Mouse (Mus musculus): ENCODE results near the gene Shank2. TPM values are rescaled to one million over a fixed set of nuclear protein-coding genes. Genes with fewer than 3 reads are reported as not detected.

Gene Shank2
- polyA plus RNA-seq, 1 experiment from 2014 or later = 1.2 TPM

- Histone ChIP-seq H3K27me3 (ENCODE audit: control insufficient read depth, insufficient read depth, low read length) (no peaks in the 10 kb centered on the region), H3K4me1 (ENCODE audit: control insufficient read depth, insufficient read depth, low read length) (no peaks in the 10 kb centered on the region), H3K9me3 (ENCODE audit: control insufficient read depth, low read depth, low read length) (no peaks in the 10 kb centered on the region), H3K9ac (replicated peaks; ENCODE audit: low read depth, low read length) (no peak overlapping the region), H3K27ac (ENCODE audit: low read length) (no peak overlapping the region), H3K4me2 (replicated peaks; ENCODE audit: low read depth, low read length) (no peak overlapping the region), H3K4me3 (ENCODE audit: low read depth, low read length) (no peak overlapping the region), H3K36me3 (ENCODE audit: control insufficient read depth, insufficient read depth, low read length) (no peaks in the 10 kb centered on the region)
- WGBS = 68% methylated on average over 2 of the region's 2 CpGs
- no peak for ATAC-seq (ENCODE audit: insufficient number of reproducible peaks, insufficient read depth, low FRiP score, low read depth)
Observed at GRCm38 (mm10) chr7:144366133-144366532, 364.4 kb downstream of the Shank2 start.

DNA sequence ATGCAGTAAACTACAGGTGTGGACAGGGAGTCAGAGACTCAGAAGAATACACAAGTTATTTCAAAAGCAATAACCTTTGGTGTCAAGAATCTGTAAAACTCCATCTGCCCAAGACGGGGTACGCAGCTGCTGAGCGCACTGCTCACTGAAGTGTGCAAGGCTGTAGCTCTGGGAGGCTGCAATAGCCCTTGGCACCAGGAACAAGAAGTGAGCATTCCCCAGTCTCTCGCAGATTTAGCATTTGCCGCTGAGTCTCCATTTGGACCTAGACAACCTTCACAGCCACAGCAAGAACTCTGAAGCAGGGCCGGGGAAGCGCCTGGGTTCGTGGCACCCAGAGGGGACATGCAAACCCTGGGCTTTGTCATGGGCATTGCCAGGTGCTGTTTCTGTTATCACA lies 371.3 kb downstream of the Shank2 start:
- Histone ChIP-seq H3K9me3 (ENCODE audit: control insufficient read depth, low read depth, low read length) (no peaks in the 10 kb centered on the region), H3K27ac (ENCODE audit: low read length) (no peak overlapping the region), H3K9ac (replicated peaks; ENCODE audit: low read depth, low read length) (no peak overlapping the region), H3K4me1 (ENCODE audit: control insufficient read depth, insufficient read depth, low read length) (no peaks in the 10 kb centered on the region), H3K4me2 (replicated peaks; ENCODE audit: low read depth, low read length) (no peak overlapping the region), H3K4me3 (ENCODE audit: low read depth, low read length) (no peak overlapping the region), H3K36me3 (ENCODE audit: control insufficient read depth, insufficient read depth, low read length) (no peaks in the 10 kb centered on the region), H3K27me3 (ENCODE audit: control insufficient read depth, insufficient read depth, low read length) (no peaks in the 10 kb centered on the region)
- WGBS = 92% methylated on average over 8 of the region's 8 CpGs
- ATAC-seq (ENCODE audit: insufficient number of reproducible peaks, insufficient read depth, low FRiP score, low read depth) = no peak

- H3K27ac ChIP-seq (ENCODE audit: low read length) = no peak overlapping the region
- WGBS = 81% methylated on average over 2 of the region's 2 CpGs
- H3K36me3 ChIP-seq (ENCODE audit: control insufficient read depth, insufficient read depth, low read length) = no peaks in the 10 kb centered on the region
- no peaks in the 10 kb centered on the region for H3K27me3 ChIP-seq (ENCODE audit: control insufficient read depth, insufficient read depth, low read length)
- no peak for ATAC-seq (ENCODE audit: insufficient number of reproducible peaks, insufficient read depth, low FRiP score, low read depth)
- H3K9me3 ChIP-seq (ENCODE audit: control insufficient read depth, low read depth, low read length) = no peaks in the 10 kb centered on the region
- H3K4me2 ChIP-seq (replicated peaks; ENCODE audit: low read depth, low read length) = no peak overlapping the region
- H3K9ac ChIP-seq (replicated peaks; ENCODE audit: low read depth, low read length) = no peak overlapping the region
- H3K4me3 ChIP-seq (ENCODE audit: low read depth, low read length) = no peak overlapping the region
- no peaks in the 10 kb centered on the region for H3K4me1 ChIP-seq (ENCODE audit: control insufficient read depth, insufficient read depth, low read length)
Observed at GRCm38 (mm10) chr7:144375483-144375882, 373.8 kb downstream of the Shank2 start.

- 71% methylated on average over 4 of the region's 4 CpGs for WGBS
- no peak for ATAC-seq (ENCODE audit: insufficient number of reproducible peaks, insufficient read depth, low FRiP score, low read depth)
- H3K4me1 ChIP-seq (ENCODE audit: control insufficient read depth, insufficient read depth, low read length) = no peaks in the 10 kb centered on the region
- no peak overlapping the region for H3K4me2 ChIP-seq (replicated peaks; ENCODE audit: low read depth, low read length)
- H3K4me3 ChIP-seq (ENCODE audit: low read depth, low read length) = no peak overlapping the region
- H3K36me3 ChIP-seq (ENCODE audit: control insufficient read depth, insufficient read depth, low read length) = no peaks in the 10 kb centered on the region
- no peaks in the 10 kb centered on the region for H3K27me3 ChIP-seq (ENCODE audit: control insufficient read depth, insufficient read depth, low read length)
- H3K27ac ChIP-seq (ENCODE audit: low read length) = no peak overlapping the region
- H3K9ac ChIP-seq (replicated peaks; ENCODE audit: low read depth, low read length) = no peak overlapping the region
- H3K9me3 ChIP-seq (ENCODE audit: control insufficient read depth, low read depth, low read length) = no peaks in the 10 kb centered on the region
Observed at GRCm38 (mm10) chr7:144378254-144378653, 376.5 kb downstream of the Shank2 start.

GRCm38 (mm10) chr7:144379243-144379884 lies 377.6 kb downstream of the Shank2 start:
- H3K9me3 ChIP-seq (ENCODE audit: control insufficient read depth, low read depth, low read length) = no peaks in the 10 kb centered on the region
- H3K4me3 ChIP-seq (ENCODE audit: low read depth, low read length) = no peak overlapping the region
- no peak for ATAC-seq (ENCODE audit: insufficient number of reproducible peaks, insufficient read depth, low FRiP score, low read depth)
- H3K36me3 ChIP-seq (ENCODE audit: control insufficient read depth, insufficient read depth, low read length) = no peaks in the 10 kb centered on the region
- H3K27me3 ChIP-seq (ENCODE audit: control insufficient read depth, insufficient read depth, low read length) = no peaks in the 10 kb centered on the region
- H3K4me2 ChIP-seq (replicated peaks; ENCODE audit: low read depth, low read length) = no peak overlapping the region
- H3K4me1 ChIP-seq (ENCODE audit: control insufficient read depth, insufficient read depth, low read length) = no peaks in the 10 kb centered on the region
- no peak overlapping the region for H3K9ac ChIP-seq (replicated peaks; ENCODE audit: low read depth, low read length)
- 42% methylated on average over 6 of the region's 6 CpGs for WGBS
- no peak overlapping the region for H3K27ac ChIP-seq (ENCODE audit: low read length)

DNA sequence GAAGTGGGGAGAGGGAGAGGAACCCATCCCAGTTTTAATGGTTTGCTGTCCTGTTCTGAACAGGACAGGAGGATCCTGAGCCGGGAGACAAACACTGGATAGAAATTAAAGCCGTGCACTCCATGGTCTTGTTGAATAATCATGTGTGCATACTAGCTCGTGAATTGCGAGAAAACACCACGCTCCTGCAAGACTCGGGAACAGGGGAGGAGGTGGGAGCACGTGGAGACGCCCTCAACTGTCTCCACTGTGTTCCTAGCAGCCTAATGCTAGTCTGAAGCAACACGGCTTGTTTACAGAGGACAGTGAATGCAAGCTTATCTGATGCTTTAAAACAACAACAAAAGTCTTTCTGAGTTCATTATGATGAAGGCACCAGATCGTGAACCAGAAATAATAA lies 379.9 kb downstream of the Shank2 start:
- Histone ChIP-seq H3K4me3 (ENCODE audit: low read depth, low read length) (no peak overlapping the region), H3K27me3 (ENCODE audit: control insufficient read depth, insufficient read depth, low read length) (no peaks in the 10 kb centered on the region), H3K9ac (replicated peaks; ENCODE audit: low read depth, low read length) (no peak overlapping the region), H3K4me1 (ENCODE audit: control insufficient read depth, insufficient read depth, low read length) (no peaks in the 10 kb centered on the region), H3K9me3 (ENCODE audit: control insufficient read depth, low read depth, low read length) (no peaks in the 10 kb centered on the region), H3K27ac (ENCODE audit: low read length) (no peak overlapping the region), H3K36me3 (ENCODE audit: control insufficient read depth, insufficient read depth, low read length) (no peaks in the 10 kb centered on the region), H3K4me2 (replicated peaks; ENCODE audit: low read depth, low read length) (no peak overlapping the region)
- 61% methylated on average over 10 of the region's 10 CpGs for WGBS
- ATAC-seq (ENCODE audit: insufficient number of reproducible peaks, insufficient read depth, low FRiP score, low read depth) = no peak

DNA sequence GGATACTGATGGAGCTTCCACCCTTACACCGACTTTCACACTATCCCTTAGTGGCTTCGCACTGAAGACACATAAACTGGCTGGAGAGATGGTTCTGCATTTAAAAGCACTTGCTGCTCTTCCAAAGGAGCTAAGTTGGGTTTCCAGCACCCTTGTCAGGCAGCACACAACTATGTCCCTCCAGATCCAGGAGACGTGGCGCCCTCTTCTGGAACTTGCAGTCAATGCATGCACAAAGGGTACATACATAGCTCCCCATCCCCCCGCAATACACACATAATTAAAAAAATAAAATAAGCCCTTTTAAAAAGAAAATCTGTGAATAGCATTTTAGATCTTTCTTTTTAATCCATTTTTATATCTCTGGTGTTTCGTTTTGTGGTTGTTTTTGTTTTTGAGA lies 385.8 kb downstream of the Shank2 start:
- no peaks in the 10 kb centered on the region for H3K36me3 ChIP-seq (ENCODE audit: control insufficient read depth, insufficient read depth, low read length)
- H3K4me1 ChIP-seq (ENCODE audit: control insufficient read depth, insufficient read depth, low read length) = no peaks in the 10 kb centered on the region
- no peak for ATAC-seq (ENCODE audit: insufficient number of reproducible peaks, insufficient read depth, low FRiP score, low read depth)
- WGBS = 90% methylated on average over 6 of the region's 6 CpGs
- no peak overlapping the region for H3K9ac ChIP-seq (replicated peaks; ENCODE audit: low read depth, low read length)
- H3K9me3 ChIP-seq (ENCODE audit: control insufficient read depth, low read depth, low read length) = no peaks in the 10 kb centered on the region
- no peaks in the 10 kb centered on the region for H3K27me3 ChIP-seq (ENCODE audit: control insufficient read depth, insufficient read depth, low read length)
- no peak overlapping the region for H3K27ac ChIP-seq (ENCODE audit: low read length)
- H3K4me2 ChIP-seq (replicated peaks; ENCODE audit: low read depth, low read length) = no peak overlapping the region
- H3K4me3 ChIP-seq (ENCODE audit: low read depth, low read length) = no peak overlapping the region

DNA sequence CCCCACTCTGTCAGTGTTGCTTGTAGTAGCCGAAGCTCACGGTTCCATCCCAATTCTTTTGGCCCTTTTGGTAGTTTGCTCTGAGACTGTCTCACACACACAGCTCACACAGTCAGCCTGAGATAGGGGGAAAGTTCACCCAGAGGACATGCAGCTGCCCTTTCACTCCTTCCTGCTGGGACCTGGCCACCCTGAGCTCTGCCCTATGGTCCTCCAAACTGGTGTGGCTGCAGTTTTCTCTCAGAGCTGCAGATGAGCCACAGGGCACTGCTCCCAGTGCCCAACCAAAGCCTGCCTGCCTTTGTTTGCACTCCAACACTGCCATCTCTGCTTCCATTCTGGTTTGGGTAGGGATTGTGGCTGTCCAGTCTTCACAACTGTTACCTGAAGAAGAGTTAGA lies 388.0 kb downstream of the Shank2 start:
- no peak overlapping the region for H3K9ac ChIP-seq (replicated peaks; ENCODE audit: low read depth, low read length)
- H3K36me3 ChIP-seq (ENCODE audit: control insufficient read depth, insufficient read depth, low read length) = no peaks in the 10 kb centered on the region
- H3K4me2 ChIP-seq (replicated peaks; ENCODE audit: low read depth, low read length) = no peak overlapping the region
- H3K9me3 ChIP-seq (ENCODE audit: control insufficient read depth, low read depth, low read length) = no peaks in the 10 kb centered on the region
- no peaks in the 10 kb centered on the region for H3K4me1 ChIP-seq (ENCODE audit: control insufficient read depth, insufficient read depth, low read length)
- no peak overlapping the region for H3K4me3 ChIP-seq (ENCODE audit: low read depth, low read length)
- 93% methylated on average over 2 of the region's 2 CpGs for WGBS
- H3K27me3 ChIP-seq (ENCODE audit: control insufficient read depth, insufficient read depth, low read length) = no peaks in the 10 kb centered on the region
- ATAC-seq (ENCODE audit: insufficient number of reproducible peaks, insufficient read depth, low FRiP score, low read depth) = no peak
- H3K27ac ChIP-seq (ENCODE audit: low read length) = no peak overlapping the region

DNA sequence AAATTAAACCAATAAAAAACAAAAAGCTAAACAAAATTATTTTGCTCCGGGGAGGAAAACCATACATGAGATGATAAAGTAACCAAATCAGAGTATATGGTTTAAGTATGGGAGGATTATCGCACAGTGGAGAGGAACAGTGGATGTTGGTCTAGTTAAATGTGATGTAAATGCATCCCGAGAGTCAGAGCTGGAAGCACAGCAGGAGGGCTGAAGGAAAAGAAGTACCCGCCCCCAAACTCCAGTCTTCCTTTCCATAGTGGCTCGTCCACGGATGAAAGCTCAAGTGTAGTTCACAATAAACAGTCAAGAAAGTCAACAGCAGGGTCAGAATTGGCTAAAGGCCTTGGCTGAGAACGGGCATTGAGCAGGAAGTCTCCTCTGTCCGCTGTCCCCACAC lies 388.9 kb downstream of the Shank2 start:
- 66% methylated on average over 8 of the region's 8 CpGs for WGBS
- H3K27ac ChIP-seq (ENCODE audit: low read length) = no peak overlapping the region
- H3K9ac ChIP-seq (replicated peaks; ENCODE audit: low read depth, low read length) = no peak overlapping the region
- no peak for ATAC-seq (ENCODE audit: insufficient number of reproducible peaks, insufficient read depth, low FRiP score, low read depth)
- no peaks in the 10 kb centered on the region for H3K4me1 ChIP-seq (ENCODE audit: control insufficient read depth, insufficient read depth, low read length)
- no peaks in the 10 kb centered on the region for H3K27me3 ChIP-seq (ENCODE audit: control insufficient read depth, insufficient read depth, low read length)
- no peaks in the 10 kb centered on the region for H3K36me3 ChIP-seq (ENCODE audit: control insufficient read depth, insufficient read depth, low read length)
- H3K9me3 ChIP-seq (ENCODE audit: control insufficient read depth, low read depth, low read length) = no peaks in the 10 kb centered on the region
- H3K4me3 ChIP-seq (ENCODE audit: low read depth, low read length) = no peak overlapping the region
- no peak overlapping the region for H3K4me2 ChIP-seq (replicated peaks; ENCODE audit: low read depth, low read length)

Measured in stomach, embryonic 14.5 days (tissue).